Mouse (Mus musculus) stomach, embryonic 16.5 days (tissue): ENCODE data around the gene Trp53i11. TPM values are rescaled to one million over a fixed set of nuclear protein-coding genes. Genes with fewer than 3 reads are reported as not detected.

Experiments
- ATAC-seq: fragments of 200-750 bp; cut with Nextera tagmentation; 2 replicates; pipeline ENCODE4 v1.8.0; 2017; ENCODE audit warnings: moderate number of reproducible peaks, moderate TSS enrichment; ENCODE audit not compliant: insufficient read depth, low FRiP score
- H3K27ac ChIP-seq: fragments of 300-500 bp; sonication (generic); 2 replicates; pipeline ENCODE4 v1.5.1; 2014; ENCODE audit warnings: low read length
- H3K27me3 ChIP-seq: fragments of 300-500 bp; sonication (generic); 2 replicates; pipeline ENCODE4 v1.6.1; 2014; ENCODE audit warnings: low read length, control low read depth, mixed read lengths; ENCODE audit not compliant: control insufficient read depth, insufficient read depth
- H3K36me3 ChIP-seq: fragments of 300-500 bp; sonication (generic); 2 replicates; pipeline ENCODE4 v1.6.1; 2014; ENCODE audit warnings: low read length; ENCODE audit not compliant: control insufficient read depth, insufficient read depth
- H3K4me1 ChIP-seq: fragments of 300-500 bp; sonication (generic); 2 replicates; pipeline ENCODE4 v1.6.1; 2014; ENCODE audit warnings: low read length, control low read depth, mixed read lengths; ENCODE audit not compliant: control insufficient read depth, insufficient read depth
- H3K4me2 ChIP-seq: fragments of 300-500 bp; sonication (generic); 2 replicates; pipeline ENCODE4 v1.6.1; 2014; ENCODE audit warnings: low read depth, low read length, mixed read lengths
- H3K4me3 ChIP-seq: fragments of 300-500 bp; sonication (generic); replicated peaks from 2 replicates; pipeline ENCODE4 v1.5.1; 2014; ENCODE audit warnings: mild to moderate bottlenecking, low read length
- H3K9ac ChIP-seq: fragments of 300-500 bp; sonication (generic); 2 replicates; pipeline ENCODE4 v1.6.1; 2014; ENCODE audit warnings: low read length
- H3K9me3 ChIP-seq: fragments of 300-500 bp; sonication (generic); replicated peaks from 2 replicates; pipeline ENCODE4 v1.6.1; 2016; ENCODE audit warnings: low read length, control low read depth; ENCODE audit not compliant: control insufficient read depth
- WGBS: fragments of 180-500 bp; shearing (Covaris S2); extraction: QIAGEN DNeasy Blood & Tissue Kit; methylation state at CpG from one replicate; pipeline ENCODE4 v1.1.7; 2014; 5-methylcytosine and 5-hydroxymethylcytosine counted together
- polyA plus RNA-seq: library from polyadenylated mRNA; unstranded; fragments of >200 nt; fragmentation: Nextera tagmentation; extraction: Ambion mirVana; gene quantifications from 2 replicates; pipeline ENCODE4 v1.2.1, GENCODE M21; 2015

The Trp53i11 gene
- polyA plus RNA-seq, 1 experiment from 2014 or later: 34.0 TPM

GRCm38 (mm10) chr2:93237055-93237454 is 49.7 kb downstream of the Trp53i11 start:
- no peak for ATAC-seq
- 74% methylated on average over 1 of the region's 1 CpGs for WGBS
- no peaks in the 10 kb centered on the region for H3K27me3 ChIP-seq
- H3K27ac ChIP-seq: no peak overlapping the region
- H3K36me3 ChIP-seq: no peaks in the 10 kb centered on the region
- no peak overlapping the region for H3K9ac ChIP-seq
- no peaks in the 10 kb centered on the region for H3K9me3 ChIP-seq
- H3K4me3 ChIP-seq: no peak overlapping the region
- no peaks in the 10 kb centered on the region for H3K4me1 ChIP-seq
- H3K4me2 ChIP-seq: no peak overlapping the region

DNA sequence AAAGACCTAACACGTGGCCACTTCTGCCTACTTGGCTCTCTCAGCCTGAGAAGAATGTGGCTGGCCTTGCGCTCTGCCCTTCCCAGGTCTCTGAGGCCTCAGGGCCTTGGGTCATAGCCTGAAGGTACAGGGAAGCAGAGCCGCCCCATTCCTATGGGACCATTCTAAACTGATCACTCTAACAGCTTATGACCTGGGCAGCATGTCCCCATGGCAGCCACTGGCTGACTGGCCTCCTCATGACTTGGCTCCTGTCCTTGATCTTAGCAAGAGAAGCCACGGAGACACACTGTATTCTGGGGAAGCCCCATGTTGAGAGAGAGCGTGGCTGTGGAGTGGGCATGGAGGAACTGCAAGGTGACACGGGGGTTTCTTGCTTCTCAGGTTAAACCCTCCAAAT is 51.5 kb downstream of the Trp53i11 start:
- Histone ChIP-seq H3K4me2 (no peak overlapping the region), H3K27ac (no peak overlapping the region), H3K4me1 (no peaks in the 10 kb centered on the region), H3K36me3 (no peaks in the 10 kb centered on the region), H3K4me3 (no peak overlapping the region), H3K9me3 (no peaks in the 10 kb centered on the region), H3K27me3 (no peaks in the 10 kb centered on the region), H3K9ac (no peak overlapping the region)
- ATAC-seq: no peak
- 81% methylated on average over 6 of the region's 6 CpGs for WGBS

DNA sequence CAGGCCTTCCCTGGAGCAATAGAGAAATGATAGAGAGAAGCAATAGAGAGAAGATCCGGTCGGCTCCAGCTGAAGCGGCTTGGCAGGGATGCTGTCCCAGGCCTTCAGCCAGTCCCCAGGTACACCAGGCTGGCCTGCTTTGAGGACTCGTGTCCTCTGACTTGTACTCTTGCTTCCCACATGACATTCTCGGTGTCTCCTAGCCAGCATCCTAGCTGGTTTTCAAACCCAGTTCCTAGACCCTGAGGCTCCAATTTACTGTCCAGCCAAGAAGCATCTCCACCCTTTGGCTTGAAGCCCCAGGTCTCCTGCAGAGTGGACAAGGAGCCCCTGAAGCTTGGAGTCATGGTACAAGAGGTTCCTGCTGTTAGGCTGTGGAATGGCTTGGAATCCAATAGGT is 54.8 kb downstream of the Trp53i11 start:
- Histone ChIP-seq H3K36me3 (no peaks in the 10 kb centered on the region), H3K4me3 (no peak overlapping the region), H3K4me2 (no peak overlapping the region), H3K9ac (no peak overlapping the region), H3K27me3 (no peaks in the 10 kb centered on the region), H3K9me3 (no peaks in the 10 kb centered on the region), H3K27ac (no peak overlapping the region), H3K4me1 (no peaks in the 10 kb centered on the region)
- no peak for ATAC-seq
- WGBS: 88% methylated on average over 5 of the region's 5 CpGs

- Histone ChIP-seq H3K4me1 (no peaks in the 10 kb centered on the region), H3K27me3 (no peaks in the 10 kb centered on the region), H3K27ac (no peak overlapping the region), H3K9ac (no peak overlapping the region), H3K36me3 (no peaks in the 10 kb centered on the region), H3K4me2 (no peak overlapping the region), H3K4me3 (no peak overlapping the region), H3K9me3 (no peaks in the 10 kb centered on the region)
- whole genome bisulfite sequencing: 75% methylated on average over 11 of the region's 11 CpGs
- ATAC-seq: no peak; the same call in 1 of the 2 replicates
These were observed 56.2 kb downstream of the Trp53i11 start for GRCm38 (mm10) chr2:93243439-93244089.

GRCm38 (mm10) chr2:93244090-93244443 is 56.7 kb downstream of the Trp53i11 start:
- H3K9me3 ChIP-seq: no peaks in the 10 kb centered on the region
- H3K4me1 ChIP-seq: no peaks in the 10 kb centered on the region
- H3K4me2 ChIP-seq: no peak overlapping the region
- no peak overlapping the region for H3K9ac ChIP-seq
- H3K27me3 ChIP-seq: no peaks in the 10 kb centered on the region
- no peak for ATAC-seq
- 85% methylated on average over 8 of the region's 8 CpGs for WGBS
- H3K36me3 ChIP-seq: no peaks in the 10 kb centered on the region
- no peak overlapping the region for H3K4me3 ChIP-seq
- no peak overlapping the region for H3K27ac ChIP-seq

GRCm38 (mm10) chr2:93249058-93249457 is 61.7 kb downstream of the Trp53i11 start:
- Histone ChIP-seq H3K4me2 (no peak overlapping the region), H3K27ac (no peak overlapping the region), H3K9me3 (no peaks in the 10 kb centered on the region), H3K27me3 (no peaks in the 10 kb centered on the region), H3K4me1 (no peaks in the 10 kb centered on the region; the same call in 1 of the 2 replicates), H3K4me3 (no peak overlapping the region), H3K36me3 (no peaks in the 10 kb centered on the region), H3K9ac (no peak overlapping the region)
- ATAC-seq: no peak
- 78% methylated on average over 6 of the region's 6 CpGs for WGBS

GRCm38 (mm10) chr2:93250611-93251010 is 63.3 kb downstream of the Trp53i11 start:
- no peak overlapping the region for H3K4me3 ChIP-seq
- H3K4me1 ChIP-seq: no peaks in the 10 kb centered on the region; the same call in 1 of the 2 replicates
- no peak overlapping the region for H3K9ac ChIP-seq
- no peaks in the 10 kb centered on the region for H3K9me3 ChIP-seq
- no peaks in the 10 kb centered on the region for H3K36me3 ChIP-seq
- no peak overlapping the region for H3K4me2 ChIP-seq
- H3K27me3 ChIP-seq: no peaks in the 10 kb centered on the region
- ATAC-seq: no peak
- no peak overlapping the region for H3K27ac ChIP-seq
- WGBS: 87% methylated on average over 7 of the region's 7 CpGs

Other genes starting within 250 kb of the Trp53i11 start
- 9.3 and 9.9 TPM in 2 replicates for gene Prdm11, start 141.4 kb upstream of the Trp53i11 start, polyA plus RNA-seq
- 15.3 and 17.0 TPM in 2 replicates for gene Tspan18, start 147.0 kb downstream of the Trp53i11 start, polyA plus RNA-seq